Comparison of ENCODE assay signal across 15 mouse cellular contexts in the genomic region with DNA sequence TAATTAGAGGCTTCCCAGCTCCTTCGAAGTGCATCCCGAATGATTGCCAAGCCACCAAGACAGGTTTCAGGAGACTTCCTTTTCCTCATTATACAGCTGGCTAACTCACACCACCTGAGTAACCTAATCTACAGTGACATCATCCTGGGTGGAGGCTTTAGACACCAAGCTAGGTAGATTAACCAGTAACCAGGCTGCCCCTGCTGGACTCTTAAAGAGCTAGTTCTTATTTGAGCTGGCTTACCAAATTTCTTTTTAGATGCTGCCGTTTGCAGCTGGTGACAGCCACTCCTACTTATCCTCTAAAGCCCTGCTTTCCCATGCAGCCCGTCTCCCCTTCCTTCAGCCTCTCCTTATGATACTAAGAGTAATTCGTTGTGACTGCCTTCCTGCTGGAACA. TPM values are rescaled to one million over a fixed set of nuclear protein-coding genes. Genes with fewer than 3 reads are reported as not detected.
DNase-seq lines count a peak whose midpoint lies in the region; ATAC-seq and TF ChIP-seq lines count a peak whose summit lies in the region.
"Had no signal": no experiment of that assay in that cellular context is flagged by ENCODE, and none has a peak within 500 bp of the region (broad histone marks: within the 10 kb centered on the region; RNA-seq: fewer than 3 reads in every experiment).

A gene (minus strand): TSS at position 119 of the 400 bp plus-strand sequence.

- H3K4me1 ChIP-seq in embryonic facial prominence, embryonic 13.5 days: peaks cover 5% of the 10 kb centered on the region; the same call in 1 of the 2 replicates
- H3K4me1 ChIP-seq in intestine, embryonic 15.5 days (replicated peaks): no peaks in the 10 kb centered on the region
- H3K4me1 ChIP-seq in liver, postnatal 0 days (ENCODE audit: insufficient read depth): no peaks in the 10 kb centered on the region; the same call in 1 of the 2 replicates
- no peaks in the 10 kb centered on the region for H3K4me1 ChIP-seq in forebrain, embryonic 10.5 days
- H3K4me1 ChIP-seq: forebrain, embryonic 13.5 days; heart, embryonic 10.5 days; hindbrain, embryonic 12.5 days; limb, embryonic 13.5 days had no signal

- no peaks in the 10 kb centered on the region for H3K36me3 ChIP-seq in embryonic facial prominence, embryonic 13.5 days
- H3K36me3 ChIP-seq in intestine, embryonic 15.5 days: no peaks in the 10 kb centered on the region
- no peaks in the 10 kb centered on the region for H3K36me3 ChIP-seq in liver, postnatal 0 days (replicated peaks; ENCODE audit: insufficient read depth, low read length)
- H3K36me3 ChIP-seq in forebrain, embryonic 10.5 days (replicated peaks): no peaks in the 10 kb centered on the region
- H3K36me3 ChIP-seq: heart, embryonic 10.5 days; hindbrain, embryonic 12.5 days; limb, embryonic 13.5 days had no signal

- no peak within 1 kb of the TSS for H3K4me3 ChIP-seq in embryonic facial prominence, embryonic 13.5 days
- H3K4me3 ChIP-seq in intestine, embryonic 15.5 days (replicated peaks): peak within 1 kb of the TSS; percentile 30
- H3K4me3 ChIP-seq in liver, postnatal 0 days (ENCODE audit: low read depth, low read length): peak within 1 kb of the TSS; percentile 44
- H3K4me3 ChIP-seq in forebrain, embryonic 10.5 days: no peak within 1 kb of the TSS
- H3K4me3 ChIP-seq: forebrain, embryonic 13.5 days; heart, embryonic 10.5 days; hindbrain, embryonic 12.5 days; limb, embryonic 13.5 days had no signal

- H3K27ac ChIP-seq in embryonic facial prominence, embryonic 13.5 days: no peak within 1 kb of the TSS
- H3K27ac ChIP-seq in intestine, embryonic 15.5 days: peak within 1 kb of the TSS; percentile 80
- peak within 1 kb of the TSS; percentile 76 for H3K27ac ChIP-seq in liver, postnatal 0 days (ENCODE audit: low read depth)
- H3K27ac ChIP-seq in forebrain, embryonic 10.5 days: no peak within 1 kb of the TSS
- H3K27ac ChIP-seq: forebrain, embryonic 13.5 days; heart, embryonic 10.5 days; hindbrain, embryonic 12.5 days; limb, embryonic 13.5 days had no signal

- H3K9ac ChIP-seq in embryonic facial prominence, embryonic 13.5 days: 0 out of 2 replicates have a peak within 1 kb of the TSS, but pooled peaks have one; percentile 21
- peak within 1 kb of the TSS; percentile 16; the same call in 1 of the 2 replicates for H3K9ac ChIP-seq in intestine, embryonic 15.5 days
- H3K9ac ChIP-seq in liver, postnatal 0 days (replicated peaks): peak within 1 kb of the TSS; percentile 38
- H3K9ac ChIP-seq: forebrain, embryonic 13.5 days; hindbrain, embryonic 12.5 days; limb, embryonic 13.5 days had no signal

- peak; percentile 49 for DNase-seq in kidney, postnatal 10 days
- DNase-seq in liver, postnatal 0 days: no peak
- no peak for DNase-seq in ovary, postnatal 10 days (ENCODE audit: low spot score)
- DNase-seq in c-Kit-positive CD71-positive TER-119-positive erythroid progenitor cells, embryonic 14.5 days (ENCODE audit: low spot score): no peak
- DNase-seq in forebrain, embryonic 10.5 days (ENCODE audit: extremely low spot score, low spot score): no peak
- DNase-seq: adrenal gland, postnatal 25 days; cerebellum, adult 11 months; embryo, embryonic 11 days; thymus, postnatal 25 days had no signal

- TF ChIP-seq CTCF in liver, postnatal 0 days (IDR thresholded peaks at IDR 0.05; ENCODE audit: low read depth): no peak

- no peak for TF ChIP-seq EP300 in liver, postnatal 0 days (IDR thresholded peaks at IDR 0.05; ENCODE audit: low read depth)

- ATAC-seq in embryonic facial prominence, embryonic 13.5 days (ENCODE audit: insufficient number of reproducible peaks, insufficient read depth, low FRiP score, low TSS enrichment, low read depth): no peak
- ATAC-seq in intestine, embryonic 15.5 days: peak; percentile 92
- ATAC-seq in liver, postnatal 0 days: peak; percentile 91
- ATAC-seq: forebrain, embryonic 13.5 days had no signal

- no peaks in the 10 kb centered on the region for H3K9me3 ChIP-seq in embryonic facial prominence, embryonic 13.5 days
- H3K9me3 ChIP-seq in intestine, embryonic 15.5 days: no peaks in the 10 kb centered on the region
- no peaks in the 10 kb centered on the region for H3K9me3 ChIP-seq in liver, postnatal 0 days (ENCODE audit: low read length)
- H3K9me3 ChIP-seq in forebrain, embryonic 10.5 days: no peaks in the 10 kb centered on the region
- H3K9me3 ChIP-seq: forebrain, embryonic 13.5 days; heart, embryonic 10.5 days; hindbrain, embryonic 12.5 days; limb, embryonic 13.5 days had no signal

- 32% methylated on average over 5 of the region's 5 CpGs for WGBS in embryonic facial prominence, embryonic 13.5 days
- 33% methylated on average over 5 of the region's 5 CpGs for WGBS in intestine, embryonic 15.5 days
- WGBS in liver, postnatal 0 days (ENCODE audit: insufficient replicate concordance): 47% methylated on average over 5 of the region's 5 CpGs
- 69% methylated on average over 5 of the region's 5 CpGs for WGBS in forebrain, embryonic 10.5 days

- H3K4me2 ChIP-seq in embryonic facial prominence, embryonic 13.5 days: no peak within 1 kb of the TSS
- H3K4me2 ChIP-seq in intestine, embryonic 15.5 days (replicated peaks): peak within 1 kb of the TSS; percentile 47
- H3K4me2 ChIP-seq in liver, postnatal 0 days (ENCODE audit: low read depth, low read length): peak within 1 kb of the TSS; percentile 60
- H3K4me2 ChIP-seq: forebrain, embryonic 13.5 days; hindbrain, embryonic 12.5 days; limb, embryonic 13.5 days had no signal

- no peaks in the 10 kb centered on the region for H3K27me3 ChIP-seq in embryonic facial prominence, embryonic 13.5 days
- no peaks in the 10 kb centered on the region for H3K27me3 ChIP-seq in intestine, embryonic 15.5 days (replicated peaks)
- no peaks in the 10 kb centered on the region for H3K27me3 ChIP-seq in liver, postnatal 0 days (ENCODE audit: insufficient read depth, low read length)
- no peaks in the 10 kb centered on the region for H3K27me3 ChIP-seq in forebrain, embryonic 10.5 days (ENCODE audit: poor library complexity, severe bottlenecking)
- H3K27me3 ChIP-seq: forebrain, embryonic 13.5 days; limb, embryonic 13.5 days had no signal

RNA-seq across cellular contexts. Expression of the gene that starts here (rescaled TPM):
- 0.18 and 1.3 TPM in 2 replicates for polyA plus RNA-seq in embryonic facial prominence, embryonic 13.5 days (2015; fragmentation: Nextera tagmentation; extraction: Ambion mirVana)
- polyA plus RNA-seq in intestine, embryonic 15.5 days (2015; fragmentation: Nextera tagmentation; extraction: Ambion mirVana): 33.1 and 36.9 TPM in 2 replicates
- 14.8 and 16.5 TPM in 2 replicates for polyA plus RNA-seq in liver, postnatal 0 days (2015; fragmentation: Nextera tagmentation; extraction: Ambion mirVana)
- polyA plus RNA-seq in forebrain, embryonic 10.5 days (2016; fragmentation: Nextera tagmentation; extraction: Ambion mirVana): 0.06 and 0.40 TPM in 2 replicates

Comparison
In these comparisons a context has a peak if more than half of its experiments do, and no peak if none do; other contexts are left out.
1. H3K27ac ChIP-seq: peak in intestine, embryonic 15.5 days (single experiment) and liver, postnatal 0 days (single experiment); none in embryonic facial prominence, embryonic 13.5 days (single experiment) and forebrain, embryonic 10.5 days (single experiment).
2. H3K4me3 ChIP-seq: peak in intestine, embryonic 15.5 days (single experiment) and liver, postnatal 0 days (single experiment); none in embryonic facial prominence, embryonic 13.5 days (single experiment) and forebrain, embryonic 10.5 days (single experiment).
3. Peak in every context shown above with its lines, with median percentiles within 50 percentile points of each other: H3K9ac ChIP-seq.